Mouse (Mus musculus) C3H10T1/2 (cell line): ENCODE results near the gene Dcakd. TPM values are rescaled to one million over a fixed set of nuclear protein-coding genes. Genes with fewer than 3 reads are reported as not detected.

ENCODE experiments used
- polyA plus RNA-seq, 2 experiments: library from polyadenylated mRNA; unstranded; fragments of >200 nt; fragmentation: generic; extraction: Trizol; gene quantifications; one replicate each; pipeline ENCODE4 v1.2.1; 2012; ENCODE audit warnings: missing spikeins in 2 of 2

The Dcakd gene
- 100 to 1,000 TPM; 148 to 200 TPM for polyA plus RNA-seq

DNA sequence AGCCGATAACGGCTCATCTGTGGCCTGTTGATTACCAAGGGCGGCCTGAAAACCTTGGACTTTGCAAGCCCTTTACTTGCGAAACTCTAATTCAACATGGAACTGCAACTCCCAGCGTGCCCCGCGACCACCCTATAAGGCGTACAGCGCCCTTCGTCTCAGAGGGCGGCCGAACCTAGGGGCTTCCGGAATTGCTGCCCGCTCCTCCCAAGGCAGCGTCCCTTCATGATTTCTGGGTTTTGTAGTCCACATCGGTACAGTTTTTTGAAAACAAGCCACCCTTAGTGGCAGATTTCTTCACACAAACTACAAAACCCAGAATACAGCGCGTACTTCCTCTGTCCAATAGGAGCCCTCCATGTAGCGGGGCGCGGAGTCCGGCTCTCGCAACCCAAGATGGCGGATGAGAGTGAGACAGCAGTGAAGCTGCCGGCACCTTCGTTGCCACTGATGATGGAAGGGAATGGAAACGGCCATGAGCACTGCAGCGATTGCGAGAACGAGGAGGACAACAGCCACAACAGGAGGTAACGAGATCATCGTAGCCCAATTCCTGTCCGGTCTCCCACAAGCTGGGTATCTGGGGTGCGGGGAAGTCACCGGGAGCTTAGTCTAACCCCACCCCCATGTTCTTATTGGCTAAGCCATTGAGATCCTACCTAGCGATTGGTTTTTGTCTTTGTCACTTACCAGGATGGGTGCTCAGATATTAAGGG, at the start of gene Dcakd, which contains the start of gene Nmt1:
TSS of gene Dcakd (minus strand) at position 158 of the 716 bp plus-strand sequence.
TSS of gene Nmt1 (plus strand) at position 15 of the 716 bp plus-strand sequence.

DNA sequence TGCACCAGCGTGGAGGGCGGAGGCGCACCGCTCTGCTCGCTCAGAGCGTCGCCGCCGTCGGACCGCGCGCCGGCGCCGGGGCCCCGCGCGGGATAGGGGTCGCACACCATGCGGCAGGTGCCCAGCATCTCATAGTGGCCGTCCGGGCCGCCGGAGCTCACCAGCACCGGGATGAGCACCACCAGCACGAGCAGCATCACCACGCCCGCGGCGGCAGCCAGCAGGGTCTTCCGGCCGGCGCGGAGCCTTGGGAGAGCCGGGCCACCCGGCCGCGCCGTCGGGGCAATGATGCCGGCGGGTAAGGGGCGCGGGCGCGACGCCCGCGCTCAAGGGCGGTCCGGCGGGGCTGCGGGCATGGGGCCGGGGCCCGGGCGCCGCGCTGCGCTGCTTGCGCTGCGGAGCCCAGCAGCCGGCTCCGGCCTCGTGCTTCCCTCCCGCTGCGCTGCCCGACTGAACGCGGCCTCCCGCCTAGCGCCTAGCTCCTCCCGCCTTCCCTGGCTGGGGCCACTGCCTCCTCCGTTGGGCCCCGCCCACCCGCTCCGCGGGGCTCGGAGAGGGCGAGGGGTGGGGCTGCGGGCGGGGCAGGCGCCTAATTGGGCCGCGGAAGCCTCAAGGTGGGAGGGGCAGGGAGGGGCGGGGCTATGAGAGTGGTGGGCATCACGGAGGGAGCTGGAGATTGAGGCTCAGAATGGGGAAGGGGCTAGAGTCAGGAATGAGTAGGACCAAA, 81.7 kb downstream of the Dcakd start, which contains the start of gene C1ql1:
TSS of gene C1ql1 (minus strand) at position 424 of the 727 bp plus-strand sequence.

Other genes with a start within 250 kb of the Dcakd start
- gene Gjc1, start 208.6 kb downstream of the Dcakd start, polyA plus RNA-seq, result 10 to 100 TPM in 1 of 2 experiments, 1 to 10 TPM in 1; 5.0 to 31.8 TPM
- not detected for gene Higd1b, start 192.5 kb downstream of the Dcakd start, polyA plus RNA-seq
- 100 to 1,000 TPM; 148 to 318 TPM for gene Eftud2, start 147.3 kb downstream of the Dcakd start, polyA plus RNA-seq
- 1 to 10 TPM; 1.9 to 3.8 TPM for gene Ccdc103, start 147.1 kb downstream of the Dcakd start, polyA plus RNA-seq
- under 1 TPM; 0.02 to 0.04 TPM for gene Fam187a, start 143.2 kb downstream of the Dcakd start, polyA plus RNA-seq
- gene Gfap, start 127.4 kb downstream of the Dcakd start, polyA plus RNA-seq, result under 1 TPM; 0.05 to 0.38 TPM
- 10 to 100 TPM; 23.2 to 40.7 TPM for gene Kif18b, start 103.2 kb downstream of the Dcakd start, polyA plus RNA-seq
- gene C1ql1, start 81.6 kb downstream of the Dcakd start, polyA plus RNA-seq, result not detected
- 10 to 100 TPM; 70.6 to 88.9 TPM for gene Nmt1, start 143 bp downstream of the Dcakd start, polyA plus RNA-seq
- 10 to 100 TPM; 20.9 to 60.1 TPM for gene Plcd3, start 73.3 kb upstream of the Dcakd start, polyA plus RNA-seq
- gene Acbd4, start 73.3 kb upstream of the Dcakd start, polyA plus RNA-seq, result 10 to 100 TPM; 39.7 to 76.4 TPM
- gene Hexim1, start 87.9 kb upstream of the Dcakd start, polyA plus RNA-seq, result 10 to 100 TPM in 1 of 2 experiments, 1 to 10 TPM in 1; 9.2 to 53.2 TPM
- gene Hexim2, start 104.1 kb upstream of the Dcakd start, polyA plus RNA-seq, result 10 to 100 TPM in 1 of 2 experiments, 1 to 10 TPM in 1; 4.9 to 26.4 TPM
- gene Fmnl1, start 142.8 kb upstream of the Dcakd start, polyA plus RNA-seq, result under 1 TPM; 0.14 to 0.20 TPM
- gene 1700023F06Rik, start 180.2 kb upstream of the Dcakd start, polyA plus RNA-seq, result 1 to 10 TPM in 1 of 2 experiments, under 1 TPM in 1; 0.16 to 4.3 TPM
- under 1 TPM in 1 of 2 experiments, not detected in 1; 0.05 TPM for gene Spata32, start 190.1 kb upstream of the Dcakd start, polyA plus RNA-seq
- gene Map3k14, start 239.1 kb upstream of the Dcakd start, polyA plus RNA-seq, result 10 to 100 TPM in 1 of 2 experiments, 1 to 10 TPM in 1; 7.7 to 20.6 TPM